Mouse (Mus musculus) lung, postnatal 4 days (tissue): ENCODE measurements around the gene Pnn.
"Not testable (repeated sequence)": the region's sequence is repeated elsewhere in the genome, so short reads cannot be mapped to it uniquely, and the experiment has no call there.

Source experiments
- DNase-seq, 2 experiments: peaks; one replicate each; pipeline ENCODE4 v3.0.0; 2021

Pnn gene

DNA sequence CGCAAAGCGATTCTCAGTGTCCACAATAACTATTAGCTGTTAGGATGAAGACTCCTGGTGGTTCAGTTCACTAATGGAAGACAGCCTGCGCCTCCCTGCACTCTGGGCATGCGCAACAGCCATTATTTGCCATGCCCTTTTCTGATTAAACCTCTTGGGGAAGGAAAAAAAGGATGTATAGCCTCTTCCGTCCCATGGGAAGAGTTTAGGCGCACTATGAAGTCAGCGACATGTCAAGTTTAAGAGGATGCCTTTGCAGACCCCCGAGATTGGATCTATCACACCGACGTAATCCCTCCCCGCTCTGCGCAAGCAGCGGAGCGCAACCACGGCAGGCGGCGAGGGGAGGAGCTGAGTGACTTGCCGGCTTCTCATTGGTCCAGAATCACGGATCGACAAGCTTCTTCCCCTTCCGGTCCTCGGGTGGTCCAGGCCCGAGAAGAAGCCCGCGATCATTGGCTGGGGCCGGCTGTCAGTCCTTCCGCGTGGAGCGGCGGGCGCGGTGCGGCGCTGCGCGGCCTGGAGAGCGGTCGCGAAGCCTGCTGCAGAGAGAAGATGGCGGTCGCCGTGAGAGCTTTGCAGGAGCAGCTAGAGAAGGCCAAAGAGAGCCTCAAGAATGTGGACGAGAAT, at the start of gene Pnn:
Pnn (plus strand) TSS at position 437 of the 630 bp plus-strand sequence.
- peak; percentile 97 to 99 for DNase-seq

DNA sequence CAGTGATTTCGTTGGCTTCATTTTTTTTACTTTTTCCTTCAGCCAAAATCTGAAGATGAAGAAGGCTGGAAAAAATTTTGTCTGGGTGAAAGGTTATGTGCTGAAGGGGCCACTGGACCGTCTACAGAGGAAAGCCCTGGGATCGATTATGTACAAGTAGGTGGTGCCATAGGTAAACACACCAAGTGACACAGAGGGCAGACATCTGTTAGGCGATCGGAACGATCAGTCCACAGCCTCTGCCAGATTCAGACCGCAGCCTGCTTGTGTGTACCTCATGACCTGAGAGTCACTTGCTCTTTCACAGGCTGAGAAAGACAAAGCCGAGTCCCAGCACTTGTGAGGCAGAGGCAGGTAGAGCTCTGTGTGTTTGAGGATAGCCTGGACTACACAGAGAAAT, 48.7 kb upstream of the Pnn start:
- DNase-seq = no peak

DNA sequence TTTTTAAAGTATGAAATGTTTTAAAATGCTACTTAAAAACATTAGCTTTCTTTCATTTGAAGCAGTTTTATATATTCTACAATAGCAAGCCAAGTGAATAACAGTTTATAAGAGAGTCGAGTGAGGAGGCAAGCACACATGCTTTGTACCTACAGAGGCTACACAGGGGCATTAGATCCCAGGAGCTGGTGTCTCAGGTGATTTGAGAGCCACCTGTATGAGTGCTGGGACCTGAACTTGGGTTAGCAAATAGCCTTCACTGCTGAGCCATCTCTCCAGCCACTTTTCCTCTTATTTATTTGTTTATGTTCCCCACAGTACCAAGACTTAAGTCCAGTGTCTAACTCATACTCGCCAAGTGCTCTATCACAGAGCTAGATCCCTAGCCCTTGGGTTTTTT, 46.8 kb upstream of the Pnn start:
- no peak for DNase-seq

DNA sequence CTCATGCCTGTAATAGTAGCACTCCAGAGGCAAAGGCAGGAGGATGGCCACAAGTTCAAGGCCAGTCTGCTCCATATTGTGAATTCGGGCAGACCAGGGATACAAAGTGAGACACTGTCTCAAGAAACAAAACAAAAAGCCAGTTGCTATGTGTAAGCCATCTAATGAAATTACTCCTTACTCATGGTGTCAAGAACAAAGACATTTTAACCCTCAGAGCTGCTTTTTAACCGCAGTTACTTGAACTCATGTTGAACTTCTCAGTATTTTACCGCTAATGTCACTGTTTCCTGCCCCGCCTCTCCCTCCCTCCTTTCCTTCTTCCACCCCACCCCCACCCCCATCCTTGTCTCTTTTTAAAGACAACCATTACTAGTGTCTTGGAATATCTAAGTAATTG, 45.4 kb upstream of the Pnn start:
- DNase-seq = no peak

DNA sequence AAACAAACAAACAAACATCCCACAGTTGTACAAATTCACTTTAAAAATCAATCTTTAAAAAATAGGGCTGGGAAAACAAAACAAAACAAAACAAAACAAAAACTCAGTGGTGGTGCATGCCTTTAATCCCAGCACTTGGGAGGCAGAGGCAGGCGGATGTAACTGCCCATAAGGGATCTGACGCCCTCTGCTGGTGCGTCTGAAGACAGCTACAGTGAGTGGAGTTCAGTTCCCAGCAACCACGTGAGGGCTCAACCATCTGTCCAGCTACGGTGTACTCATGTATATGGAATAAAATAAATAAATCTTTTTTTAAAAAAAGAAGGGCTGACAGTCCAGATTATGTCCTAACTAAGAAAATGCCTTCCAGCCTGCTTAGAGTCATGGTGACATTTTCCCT, 34.6 kb upstream of the Pnn start:
- DNase-seq = no peak

DNA sequence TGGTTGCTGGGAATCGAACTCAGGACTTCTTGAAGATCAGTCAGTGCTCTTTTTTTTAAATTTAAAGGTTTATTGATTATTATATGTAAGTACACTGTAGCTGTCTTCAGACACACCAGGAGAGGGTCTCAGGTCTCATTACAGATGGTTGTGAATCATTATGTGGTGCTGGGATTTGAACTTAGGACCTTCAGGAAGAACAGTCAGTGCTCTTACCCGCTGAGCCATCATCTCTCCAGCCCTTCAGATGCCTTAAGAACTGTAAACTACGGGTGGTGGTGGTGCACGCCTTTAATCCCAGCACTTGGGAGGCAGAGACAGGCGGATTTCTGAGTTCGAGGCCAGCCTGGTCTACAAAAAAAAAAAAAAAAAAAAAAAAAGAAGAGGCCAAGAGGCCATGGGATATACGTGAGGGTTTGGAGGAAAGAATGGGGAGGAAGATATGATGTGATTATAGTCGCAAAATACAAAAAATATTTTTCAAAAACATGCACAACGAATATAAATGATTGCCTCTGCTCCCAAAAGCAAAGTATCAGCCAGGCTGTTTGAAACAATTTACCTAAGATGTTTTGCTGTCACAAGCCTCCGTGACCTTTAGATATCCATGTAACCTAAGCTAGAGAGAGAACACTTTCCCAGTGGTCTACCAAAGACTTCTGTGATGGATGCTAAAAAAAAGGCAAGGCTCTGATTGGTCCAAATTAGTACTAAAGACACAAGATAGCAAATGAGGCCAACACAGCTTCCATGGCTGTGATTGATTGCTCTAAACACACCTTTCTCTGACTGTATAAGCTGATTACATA, 27.3 kb upstream of the Pnn start:
- DNase-seq = no peak

DNA sequence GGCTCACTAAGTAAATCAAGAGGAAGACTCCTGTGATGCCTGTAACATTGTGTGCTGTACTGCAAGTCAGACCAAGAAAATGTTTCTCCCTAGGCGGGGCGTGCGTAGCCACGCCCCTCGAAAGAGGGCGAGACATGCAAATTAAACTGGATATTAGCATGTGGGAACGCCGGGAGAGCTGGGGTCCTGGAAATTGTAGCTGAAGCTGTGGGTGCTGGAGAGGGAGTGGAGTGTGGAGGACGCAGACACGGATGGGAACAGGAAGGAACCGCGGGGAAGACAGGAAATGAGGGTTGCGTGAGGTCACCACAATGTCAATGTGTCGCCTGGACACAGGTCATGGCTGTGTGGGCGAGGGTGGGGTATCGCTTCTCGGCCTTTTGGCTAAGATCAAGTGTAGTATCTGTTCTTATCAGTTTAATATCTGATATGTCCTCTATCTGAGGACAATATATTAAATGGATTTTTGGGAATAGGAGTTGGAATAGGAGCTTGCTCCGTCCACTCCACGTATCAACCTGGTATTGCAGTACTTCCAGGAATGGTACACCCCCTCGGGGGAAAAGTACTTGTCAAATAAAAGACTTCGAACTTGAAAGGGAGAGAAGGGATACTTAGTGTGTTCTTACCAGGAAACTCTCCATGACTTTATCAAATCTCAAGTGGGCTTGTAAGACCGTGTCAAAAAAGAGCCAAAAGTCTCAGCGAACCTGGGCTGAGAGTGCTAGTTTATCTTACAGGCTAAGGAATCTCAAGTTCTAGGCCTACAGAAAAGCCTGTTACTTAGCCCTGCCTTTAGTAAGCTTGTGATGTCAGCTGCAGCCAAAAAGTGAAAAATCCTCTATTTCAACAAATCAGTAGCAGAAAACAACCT, 26.5 kb upstream of the Pnn start:
- peak; percentile 71 for DNase-seq

DNA sequence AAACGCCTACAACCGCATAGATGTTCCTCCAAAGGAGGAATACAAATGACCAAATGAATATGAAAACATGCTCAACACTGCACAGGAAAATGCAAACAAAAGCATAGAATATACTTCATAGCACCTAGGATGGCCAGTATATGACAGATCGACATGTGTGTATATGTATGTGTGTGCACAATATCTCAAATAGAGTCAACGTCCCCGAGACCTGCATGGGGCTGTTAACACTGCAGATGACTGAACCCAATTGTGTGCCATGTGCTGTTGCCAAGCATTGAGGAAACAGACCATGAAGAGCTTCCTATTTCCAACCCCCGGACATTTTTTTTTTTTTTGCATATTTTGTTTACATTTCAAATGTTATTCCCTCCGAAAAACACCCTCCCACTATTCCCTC, 25.8 kb upstream of the Pnn start:
- no peak for DNase-seq

DNA sequence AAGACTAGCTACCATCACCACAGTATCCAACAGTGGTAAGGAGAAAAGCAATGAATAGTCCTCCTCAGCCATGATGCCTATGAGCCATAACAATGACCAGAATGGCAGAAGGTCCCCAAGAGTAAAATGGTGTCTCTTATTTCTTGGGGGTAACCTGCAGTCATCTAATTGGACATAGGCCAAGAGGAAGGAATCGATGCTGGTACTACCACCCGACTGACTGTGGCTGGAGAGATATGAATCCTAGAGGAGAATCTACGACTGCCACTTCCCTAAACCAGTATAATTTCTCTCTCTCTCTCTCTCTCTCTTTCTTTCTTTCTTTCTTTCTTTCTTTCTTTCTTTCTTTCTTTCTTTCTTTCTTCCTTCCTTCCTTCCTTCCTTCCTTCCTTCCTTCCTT, 14.2 kb upstream of the Pnn start:
- no peak for DNase-seq

DNA sequence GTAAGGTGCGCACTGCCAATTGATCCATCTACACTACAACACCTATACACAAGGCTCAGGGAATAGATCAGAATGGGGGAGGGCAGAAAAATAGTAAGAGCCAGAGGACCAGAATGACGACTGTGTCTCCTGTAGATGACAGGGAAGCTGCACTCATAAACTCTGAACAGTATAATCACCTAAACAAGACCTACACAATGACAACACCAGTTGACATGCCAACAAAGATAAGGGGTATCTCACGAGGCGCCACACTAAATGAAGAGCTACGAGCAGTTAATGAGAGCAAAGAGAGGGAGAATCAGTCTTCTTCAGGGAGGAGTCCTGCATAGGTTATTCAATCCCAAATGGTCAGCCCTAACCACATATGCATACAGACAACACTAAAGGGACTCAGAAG, 13.5 kb upstream of the Pnn start:
- no peak for DNase-seq

DNA sequence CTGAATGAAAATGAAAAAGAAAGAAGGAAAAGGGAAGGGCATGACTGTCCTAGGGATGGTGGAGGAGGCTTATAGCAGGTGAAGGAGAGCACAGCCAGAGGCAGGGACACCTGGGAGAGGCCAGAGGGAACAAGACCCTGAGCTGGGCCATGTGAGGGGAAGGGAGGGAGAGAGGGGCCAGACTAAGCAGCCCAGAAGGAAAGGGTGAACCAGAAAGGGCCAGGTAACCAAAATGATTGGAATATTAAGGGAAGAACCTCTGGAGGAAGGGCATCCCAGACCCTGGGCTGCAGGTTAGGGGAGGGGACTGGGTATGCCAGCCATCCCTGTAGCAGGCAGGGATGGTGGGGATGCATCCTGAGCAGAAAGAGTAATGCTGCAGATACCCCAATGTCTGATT, 12.7 kb upstream of the Pnn start:
- DNase-seq = no peak

DNA sequence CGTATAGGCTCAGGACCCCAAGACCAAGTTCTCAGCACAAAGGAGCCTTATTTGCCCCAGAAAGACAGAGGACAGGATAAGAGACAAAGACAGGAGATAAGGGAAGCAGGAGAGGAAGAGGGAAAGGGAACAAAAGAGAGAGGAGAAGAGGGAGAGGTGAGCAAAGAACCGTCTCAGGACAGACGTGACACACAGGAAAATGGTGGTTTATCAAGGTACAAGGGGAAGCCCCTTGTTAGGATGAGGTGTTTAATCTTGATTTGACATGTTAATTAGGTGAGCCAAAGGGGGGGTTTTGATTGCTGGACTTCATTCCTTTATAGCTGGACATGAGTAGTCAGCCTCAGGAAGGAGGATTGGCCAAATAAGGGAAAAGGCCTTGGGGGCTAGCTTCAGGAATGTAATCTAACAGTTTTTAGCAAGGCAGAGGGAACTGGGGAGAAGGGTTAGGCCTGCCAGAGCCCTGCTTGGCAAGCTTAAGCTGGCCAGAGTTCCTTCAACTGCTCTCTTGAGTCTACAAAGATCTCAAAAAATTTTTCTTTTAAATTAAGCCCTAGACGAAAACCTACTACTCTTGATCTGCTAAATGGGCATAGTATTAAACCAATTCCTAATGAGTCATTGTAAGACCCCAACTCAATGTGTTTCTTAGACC, 11.4 kb upstream of the Pnn start:
- DNase-seq = no peak

DNA sequence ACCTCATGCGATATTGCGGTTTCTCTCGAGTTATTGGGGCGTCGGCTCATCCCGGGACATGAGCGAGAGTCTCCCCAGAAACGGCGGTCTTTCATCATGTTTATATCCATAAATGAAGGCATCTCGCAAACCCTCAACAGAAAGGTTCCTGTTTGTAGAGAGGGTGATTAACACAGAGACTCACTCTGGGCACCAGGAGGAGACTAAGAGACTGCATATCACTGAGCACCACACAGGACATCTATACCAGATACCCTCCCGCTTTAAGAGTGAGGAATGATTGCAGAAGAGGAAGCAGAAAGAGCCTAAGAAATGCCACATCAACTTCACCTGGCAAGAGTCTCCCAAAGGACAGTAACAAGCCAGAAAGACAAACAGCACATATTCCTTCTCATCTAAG, 10.5 kb upstream of the Pnn start:
- no peak for DNase-seq

DNA sequence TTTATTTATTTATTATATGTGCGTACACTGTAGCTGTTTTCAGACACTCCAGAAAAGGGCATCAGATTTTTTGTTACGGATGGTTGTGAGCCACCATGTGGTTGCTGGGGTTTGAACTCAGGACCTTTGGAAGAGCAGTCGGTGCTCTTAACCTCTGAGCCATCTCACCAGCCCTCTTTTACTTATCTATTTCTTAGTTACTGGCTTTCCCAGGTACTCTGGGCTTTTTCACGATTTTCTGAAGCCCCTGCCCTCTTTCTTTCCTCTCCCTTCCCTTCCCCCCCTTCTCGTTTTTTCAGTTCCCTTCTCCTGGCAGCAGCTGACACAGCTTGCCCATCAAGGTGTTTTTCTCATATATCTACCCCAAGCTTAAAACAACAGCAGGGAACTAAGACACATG, 8.4 kb upstream of the Pnn start:
- not testable (repeated sequence) for DNase-seq

DNA sequence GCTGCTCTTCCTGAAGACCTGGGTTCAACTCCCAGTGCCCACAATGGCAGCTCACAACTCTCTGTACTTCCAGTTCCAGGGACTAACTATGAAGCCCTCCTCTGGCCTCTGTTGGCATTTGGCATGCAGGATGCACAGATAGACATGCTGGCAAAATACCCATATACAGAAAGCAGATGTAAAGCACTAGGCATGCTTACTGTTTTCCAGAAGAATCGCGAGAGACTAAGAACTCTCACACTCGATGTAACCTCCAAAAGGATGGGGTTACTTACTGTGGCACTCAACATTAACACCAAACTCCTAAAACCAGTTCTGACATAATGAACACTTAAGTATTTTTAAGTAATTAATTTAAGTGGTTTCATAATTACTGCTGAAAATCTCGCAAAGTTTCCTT, 6.4 kb upstream of the Pnn start:
- no peak for DNase-seq

DNA sequence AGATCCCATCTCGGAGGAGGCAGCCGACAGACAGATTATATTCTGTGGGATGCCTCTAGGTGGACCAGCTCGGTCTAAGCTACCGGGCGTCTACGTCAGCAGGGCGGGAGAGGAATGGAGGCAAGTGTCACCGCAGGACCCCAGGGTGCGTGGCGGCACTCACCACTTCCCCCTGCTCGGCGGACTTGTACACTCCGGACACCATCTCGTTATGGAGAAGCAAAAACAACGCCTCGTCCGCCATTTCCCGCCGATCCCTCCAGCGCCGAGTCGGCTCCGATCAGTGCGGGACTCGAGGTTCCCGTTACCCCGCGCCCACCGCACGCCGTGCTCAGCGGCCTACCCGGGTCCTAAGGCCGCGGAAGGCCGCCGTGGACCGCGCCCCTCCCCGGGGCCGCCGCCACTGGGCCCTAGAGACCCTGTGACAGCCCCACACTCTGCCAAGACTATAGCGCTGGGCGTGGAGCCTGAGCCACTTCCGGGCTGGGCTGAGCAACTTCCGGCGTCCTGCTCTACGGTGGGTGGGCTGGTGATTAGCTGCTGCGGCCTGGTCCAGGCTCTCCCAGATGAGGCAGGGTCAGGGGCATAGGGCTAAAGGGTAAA, 5.6 kb upstream of the Pnn start, which contains the start of gene Trappc6b:
Trappc6b (minus strand) TSS at position 480 of the 603 bp plus-strand sequence.
- DNase-seq = peak; percentile 86 to 92

DNA sequence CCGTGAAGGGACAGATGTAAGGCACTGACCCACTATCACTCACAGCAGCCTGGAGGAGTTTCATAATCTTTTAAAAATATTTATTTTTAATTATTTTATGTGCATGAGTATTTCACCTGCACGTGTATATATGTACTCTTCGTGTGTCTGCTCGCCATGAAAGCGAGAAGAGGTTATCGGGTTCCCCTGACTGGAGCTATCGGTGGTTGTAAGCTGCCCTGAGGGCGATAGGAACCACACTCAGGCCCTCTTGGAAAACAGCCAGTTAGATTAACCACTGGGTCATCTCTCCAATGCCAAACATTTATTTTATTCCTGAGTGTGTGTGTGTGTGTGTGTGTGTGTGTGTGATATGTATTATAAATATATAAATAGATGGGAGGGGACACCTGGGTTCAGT, 1.8 kb upstream of the Pnn start:
- no peak for DNase-seq

DNA sequence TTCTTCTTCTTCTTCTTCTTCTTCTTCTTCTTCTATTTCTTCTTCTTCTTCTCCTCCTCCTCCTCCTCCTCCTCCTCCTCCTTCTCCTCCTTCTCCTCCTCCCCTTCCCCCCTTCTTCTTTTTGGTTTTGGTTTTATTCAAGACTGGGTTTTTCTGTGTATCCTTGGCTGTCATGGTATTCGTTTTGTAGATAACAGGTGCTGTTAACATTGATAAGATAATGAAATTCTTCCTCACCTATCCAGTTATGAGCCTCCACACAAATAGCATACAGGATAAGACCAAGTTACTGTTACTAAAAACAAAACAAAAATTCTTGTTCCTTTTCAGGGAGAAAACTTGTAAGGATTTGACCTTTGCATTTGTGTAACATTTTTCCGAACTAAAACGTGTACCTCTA, 908 bp upstream of the Pnn start:
- no peak for DNase-seq

DNA sequence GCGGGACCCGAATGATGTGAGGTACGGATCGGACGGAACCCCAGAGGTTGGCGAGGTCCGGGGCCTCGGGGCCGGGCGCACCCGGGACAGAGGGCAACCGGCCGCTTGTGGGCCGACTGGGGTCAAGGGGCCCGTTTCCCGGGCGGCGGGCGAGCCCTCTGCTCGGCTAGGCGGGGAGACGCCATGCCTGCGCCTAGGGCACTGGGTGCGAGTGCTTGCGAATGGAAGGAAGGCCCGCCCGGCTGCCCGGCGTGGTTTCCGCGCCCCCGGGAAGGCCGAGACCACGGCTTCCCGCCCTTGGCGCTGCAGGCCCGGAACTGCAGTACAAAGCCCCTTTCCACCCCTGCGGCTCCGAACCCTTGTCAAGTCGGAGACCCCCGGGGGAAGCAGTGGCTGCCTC, 411 bp downstream of the Pnn start:
- DNase-seq = no peak

DNA sequence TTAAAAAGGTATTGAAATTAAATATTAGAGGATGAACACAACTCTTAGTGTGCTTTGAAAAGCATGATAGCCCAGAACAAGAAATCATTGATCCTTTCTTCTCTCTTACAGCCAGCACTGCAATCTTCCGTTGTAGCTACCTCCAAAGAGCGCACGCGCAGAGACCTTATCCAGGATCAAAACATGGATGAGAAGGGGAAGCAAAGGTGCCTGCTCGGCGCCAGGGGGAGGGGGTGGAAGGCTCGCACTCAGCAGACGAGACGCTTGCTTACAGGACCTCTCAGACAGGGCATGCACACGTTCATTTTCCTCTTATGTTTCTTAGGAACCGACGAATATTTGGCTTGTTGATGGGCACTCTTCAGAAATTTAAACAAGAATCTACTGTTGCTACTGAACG, 2.1 kb downstream of the Pnn start:
- no peak for DNase-seq

DNA sequence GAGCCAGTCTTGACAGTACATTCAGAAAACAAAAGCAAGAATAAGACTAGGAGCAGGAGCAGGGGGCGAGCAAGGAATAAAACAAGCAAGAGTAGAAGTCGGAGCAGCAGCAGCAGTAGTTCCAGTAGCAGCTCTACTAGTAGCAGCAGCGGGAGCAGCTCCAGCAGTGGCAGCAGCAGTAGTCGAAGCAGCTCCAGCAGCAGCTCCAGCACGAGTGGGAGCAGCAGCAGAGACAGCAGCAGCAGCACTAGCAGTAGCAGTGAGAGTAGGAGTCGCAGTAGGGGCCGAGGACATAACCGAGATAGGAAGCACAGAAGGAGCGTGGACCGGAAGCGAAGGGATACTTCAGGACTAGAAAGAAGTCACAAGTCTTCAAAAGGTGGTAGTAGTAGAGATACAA, 5.6 kb downstream of the Pnn start:
- no peak for DNase-seq

DNA sequence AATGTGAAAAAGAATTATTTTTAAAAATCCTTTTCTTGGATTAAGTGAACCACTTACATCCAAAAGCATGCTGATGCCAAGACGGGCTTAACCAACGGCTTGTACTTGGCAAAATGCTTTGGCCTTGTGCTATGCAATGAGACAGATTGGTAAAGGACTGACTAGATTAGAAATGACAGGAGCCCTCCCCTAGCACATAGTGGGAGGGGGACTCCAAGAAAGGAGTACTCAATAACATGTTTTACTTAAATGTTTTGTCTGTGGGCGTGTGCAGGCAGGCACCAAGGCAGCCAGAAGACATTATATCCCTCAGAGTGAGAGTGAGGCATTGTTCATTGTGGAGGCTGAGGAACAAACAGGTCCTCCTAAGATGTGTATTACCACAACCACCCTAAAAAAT, 7.4 kb downstream of the Pnn start:
- no peak for DNase-seq

DNA sequence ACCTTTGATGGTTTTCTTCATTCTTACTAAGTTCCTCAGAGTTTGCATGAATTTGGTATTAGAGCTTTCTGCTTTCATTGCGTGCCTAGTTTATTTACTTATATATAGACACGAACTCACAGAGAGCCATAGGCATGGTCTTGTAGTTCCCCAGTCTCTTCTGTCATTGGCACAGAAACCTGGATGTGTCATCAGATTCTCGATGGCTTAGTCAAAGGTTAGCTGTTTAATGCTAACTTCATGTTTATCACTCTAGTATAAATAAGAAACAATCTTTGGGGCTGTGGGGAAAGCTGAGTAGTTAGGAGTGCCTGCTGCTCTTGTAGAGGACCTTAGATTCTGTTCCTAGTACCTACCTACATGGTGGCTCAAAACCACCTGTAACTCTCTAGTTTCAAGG, 10.3 kb downstream of the Pnn start:
- no peak for DNase-seq
